Comparison of ENCODE assay signal across 12 mouse cellular contexts in genomic region chr9:62188835-62189234, GRCm38 (mm10).
DNase-seq lines count a peak whose midpoint lies in the region; ATAC-seq lines count a peak whose summit lies in the region.
"Had no signal": no experiment of that assay in that cellular context is flagged by ENCODE, and none has a peak within 500 bp of the region (broad histone marks: within the 10 kb centered on the region; RNA-seq: fewer than 3 reads in every experiment).

No protein-coding gene starts in this region.

- no peak for DNase-seq in forebrain, embryonic 10.5 days (ENCODE audit: extremely low spot score, low spot score)
- DNase-seq in left cerebral cortex, postnatal 4 days, result peak; percentile 89
- DNase-seq in left cerebral cortex, postnatal 25 days (ENCODE audit: low spot score in 2 of 2), result no peak
- peak; percentile 96 to 97 for DNase-seq in cerebellum, postnatal 14 days
- no peak for DNase-seq in frontal cortex, postnatal 36 days (ENCODE audit: low spot score in 2 of 2)
- DNase-seq: adrenal gland, postnatal 10 days; forebrain, postnatal 0 days; lung, adult 18-20 months had no signal

- H3K9me3 ChIP-seq in forebrain, embryonic 10.5 days, result no peaks in the 10 kb centered on the region
- no peaks in the 10 kb centered on the region for H3K9me3 ChIP-seq in forebrain, embryonic 15.5 days
- no peaks in the 10 kb centered on the region for H3K9me3 ChIP-seq in neural tube, embryonic 13.5 days
- H3K9me3 ChIP-seq in forebrain, embryonic 13.5 days (replicated peaks), result no peaks in the 10 kb centered on the region

- H3K36me3 ChIP-seq in forebrain, embryonic 10.5 days (replicated peaks), result no peaks in the 10 kb centered on the region
- H3K36me3 ChIP-seq in forebrain, embryonic 15.5 days, result no peaks in the 10 kb centered on the region
- no peaks in the 10 kb centered on the region for H3K36me3 ChIP-seq in neural tube, embryonic 13.5 days
- H3K36me3 ChIP-seq in forebrain, embryonic 13.5 days (ENCODE audit: poor library complexity, severe bottlenecking), result no peaks in the 10 kb centered on the region

- H3K4me2 ChIP-seq in forebrain, embryonic 15.5 days (replicated peaks), result no peak overlapping the region
- H3K4me2 ChIP-seq in neural tube, embryonic 13.5 days, result no peak overlapping the region
- no peak overlapping the region for H3K4me2 ChIP-seq in forebrain, embryonic 13.5 days

- intact Hi-C loops in left cerebral cortex, postnatal 4 days (cut with DNase I), result no loop called here
- intact Hi-C loops in left cerebral cortex, postnatal 25 days (cut with DNase I), result no loop called here

- no peak overlapping the region for H3K9ac ChIP-seq in forebrain, embryonic 15.5 days (replicated peaks)
- no peak overlapping the region for H3K9ac ChIP-seq in neural tube, embryonic 13.5 days
- no peak overlapping the region for H3K9ac ChIP-seq in forebrain, embryonic 13.5 days
- H3K9ac ChIP-seq: forebrain, postnatal 0 days had no signal

- 0 out of 2 replicates have a peak overlapping the region, but pooled peaks have one; percentile 30 for H3K27ac ChIP-seq in forebrain, embryonic 10.5 days
- H3K27ac ChIP-seq in forebrain, embryonic 15.5 days (replicated peaks), result no peak overlapping the region
- peak overlapping the region; percentile 52; the same call in 1 of the 2 replicates for H3K27ac ChIP-seq in neural tube, embryonic 13.5 days (replicated peaks)
- no peak overlapping the region for H3K27ac ChIP-seq in forebrain, embryonic 13.5 days

- no peak overlapping the region for H3K4me3 ChIP-seq in forebrain, embryonic 10.5 days
- no peak overlapping the region for H3K4me3 ChIP-seq in forebrain, embryonic 15.5 days
- H3K4me3 ChIP-seq in neural tube, embryonic 13.5 days, result no peak overlapping the region
- H3K4me3 ChIP-seq in forebrain, embryonic 13.5 days, result no peak overlapping the region

- 62% methylated on average over 6 of the region's 6 CpGs for WGBS in forebrain, embryonic 10.5 days
- 33% methylated on average over 6 of the region's 6 CpGs for WGBS in forebrain, embryonic 15.5 days
- 33% methylated on average over 6 of the region's 6 CpGs for WGBS in neural tube, embryonic 13.5 days
- WGBS in forebrain, embryonic 13.5 days, result 38% methylated on average over 6 of the region's 6 CpGs

- peaks cover 75% of the 10 kb centered on the region for H3K27me3 ChIP-seq in forebrain, embryonic 10.5 days (ENCODE audit: poor library complexity, severe bottlenecking)
- no peaks in the 10 kb centered on the region for H3K27me3 ChIP-seq in forebrain, embryonic 15.5 days
- H3K27me3 ChIP-seq in neural tube, embryonic 13.5 days, result no peaks in the 10 kb centered on the region
- H3K27me3 ChIP-seq in forebrain, embryonic 13.5 days, result no peaks in the 10 kb centered on the region

- H3K4me1 ChIP-seq in forebrain, embryonic 10.5 days, result peaks cover 58% of the 10 kb centered on the region
- H3K4me1 ChIP-seq in forebrain, embryonic 15.5 days, result peaks cover 17% of the 10 kb centered on the region
- H3K4me1 ChIP-seq in neural tube, embryonic 13.5 days (replicated peaks), result peaks cover 61% of the 10 kb centered on the region
- peaks cover 22% of the 10 kb centered on the region for H3K4me1 ChIP-seq in forebrain, embryonic 13.5 days

- ATAC-seq in forebrain, embryonic 15.5 days (replicated peaks), result no peak
- ATAC-seq in neural tube, embryonic 13.5 days (ENCODE audit: low read depth), result no peak
- ATAC-seq in forebrain, embryonic 13.5 days, result no peak
- ATAC-seq: forebrain, postnatal 0 days; intestine, postnatal 0 days had no signal

Comparison
In these comparisons a context has a peak if more than half of its experiments do, and no peak if none do; other contexts are left out.
1. DNase-seq: peak in left cerebral cortex, postnatal 4 days (single experiment) and cerebellum, postnatal 14 days (2 of 2); none in forebrain, embryonic 10.5 days (single experiment), left cerebral cortex, postnatal 25 days (0 of 2) and frontal cortex, postnatal 36 days (0 of 2).
2. H3K27ac ChIP-seq: peak in forebrain, embryonic 10.5 days (single experiment) and neural tube, embryonic 13.5 days (single experiment); none in forebrain, embryonic 15.5 days (single experiment) and forebrain, embryonic 13.5 days (single experiment).